Mouse (Mus musculus) fibroblast of lung, adult 2 months (primary cell): ENCODE data around the gene Evi2a.

ENCODE experiments used
- DNase-seq: peaks from one replicate; pipeline ENCODE4 v3.0.0-alpha.2; 2011; ENCODE audit warnings: low read depth

Gene Evi2a

GRCm38 (mm10) chr11:79524310-79524575 lies 6.2 kb downstream of the Evi2a start:
- no peak for DNase-seq

GRCm38 (mm10) chr11:79523560-79524309 lies 6.7 kb downstream of the Evi2a start, which contains the start of gene Evi2b:
Gene Evi2b (minus strand): TSS chr11:79523762.
- DNase-seq: no peak

GRCm38 (mm10) chr11:79522944-79523343 lies 7.5 kb downstream of the Evi2a start:
- DNase-seq: no peak

- no peak for DNase-seq
Measured at GRCm38 (mm10) chr11:79521930-79522329, 8.5 kb downstream of the Evi2a start.

- no peak for DNase-seq
Measured at GRCm38 (mm10) chr11:79520772-79521171, 9.6 kb downstream of the Evi2a start.

- no peak for DNase-seq
Measured at GRCm38 (mm10) chr11:79519878-79520291, 10.5 kb downstream of the Evi2a start.

GRCm38 (mm10) chr11:79519299-79519698 lies 11.1 kb downstream of the Evi2a start:
- DNase-seq: no peak

- DNase-seq: no peak
Measured at GRCm38 (mm10) chr11:79515798-79516197, 14.6 kb downstream of the Evi2a start.

GRCm38 (mm10) chr11:79515331-79515730 lies 15.1 kb downstream of the Evi2a start:
- DNase-seq: no peak

GRCm38 (mm10) chr11:79511970-79512369 lies 18.4 kb downstream of the Evi2a start:
- DNase-seq: no peak

GRCm38 (mm10) chr11:79504506-79504905 lies 25.9 kb downstream of the Evi2a start:
- no peak for DNase-seq

- DNase-seq: no peak
Measured at GRCm38 (mm10) chr11:79503845-79504244, 26.6 kb downstream of the Evi2a start, which contains the start of gene Omg. Gene Omg (minus strand): TSS chr11:79504084.

GRCm38 (mm10) chr11:79502917-79503316 lies 27.5 kb downstream of the Evi2a start:
- DNase-seq: no peak

- DNase-seq: no peak
Measured at GRCm38 (mm10) chr11:79494976-79495800, 35.2 kb downstream of the Evi2a start.

GRCm38 (mm10) chr11:79484721-79485120 lies 45.7 kb downstream of the Evi2a start:
- DNase-seq: no peak

- DNase-seq: no peak
Measured at GRCm38 (mm10) chr11:79483876-79484528, 46.4 kb downstream of the Evi2a start.

- no peak for DNase-seq
Measured at GRCm38 (mm10) chr11:79483392-79483791, 47.0 kb downstream of the Evi2a start.
